Mouse (Mus musculus) right cerebral cortex, postnatal 10 days (tissue): Measurements from ENCODE around the gene Myo10.

Experiments used
- DNase-seq, 2 experiments: peaks; one replicate each; pipeline ENCODE4 v3.0.0; 2021; ENCODE audit warnings: low spot score in 2 of 2

Myo10 gene

GRCm38 (mm10) chr15:25611178-25611577 lies 11.1 kb upstream of the Myo10 start:
- DNase-seq = no peak

GRCm38 (mm10) chr15:25620560-25620959 lies 1.8 kb upstream of the Myo10 start:
- no peak for DNase-seq

- DNase-seq = no peak
These were observed 750 bp upstream of the Myo10 start for GRCm38 (mm10) chr15:25621351-25622199.

GRCm38 (mm10) chr15:25622867-25623471 lies 644 bp downstream of the Myo10 start:
- DNase-seq = peak in 1 of 2 experiments; percentile 37

GRCm38 (mm10) chr15:25623556-25624180 lies 1.3 kb downstream of the Myo10 start:
- DNase-seq = no peak

- no peak for DNase-seq
These were observed 1.9 kb downstream of the Myo10 start for GRCm38 (mm10) chr15:25624263-25624662.

GRCm38 (mm10) chr15:25625471-25625870 lies 3.1 kb downstream of the Myo10 start:
- DNase-seq = no peak

- DNase-seq = no peak
These were observed 4.7 kb downstream of the Myo10 start for GRCm38 (mm10) chr15:25627012-25627411.

- DNase-seq = no peak
These were observed 5.9 kb downstream of the Myo10 start for GRCm38 (mm10) chr15:25628251-25628650.

GRCm38 (mm10) chr15:25630716-25631115 lies 8.4 kb downstream of the Myo10 start:
- no peak for DNase-seq

GRCm38 (mm10) chr15:25631332-25631731 lies 9.0 kb downstream of the Myo10 start:
- no peak for DNase-seq

- DNase-seq = no peak
These were observed 10.6 kb downstream of the Myo10 start for GRCm38 (mm10) chr15:25632902-25633301.

- peak; percentile 35 to 49 for DNase-seq
These were observed 11.5 kb downstream of the Myo10 start for GRCm38 (mm10) chr15:25633674-25634340.

- DNase-seq = peak; percentile 34 to 48
These were observed 15.4 kb downstream of the Myo10 start for GRCm38 (mm10) chr15:25637727-25638126.

GRCm38 (mm10) chr15:25639217-25639616 lies 16.9 kb downstream of the Myo10 start:
- DNase-seq = no peak

- no peak for DNase-seq
These were observed 18.8 kb downstream of the Myo10 start for GRCm38 (mm10) chr15:25640840-25641752.

- DNase-seq = peak; percentile 33 to 38
These were observed 20.1 kb downstream of the Myo10 start for GRCm38 (mm10) chr15:25642214-25643058.

GRCm38 (mm10) chr15:25645862-25646261 lies 23.5 kb downstream of the Myo10 start:
- DNase-seq = no peak

- no peak for DNase-seq
These were observed 26.0 kb downstream of the Myo10 start for GRCm38 (mm10) chr15:25648287-25648686.

GRCm38 (mm10) chr15:25650371-25650770 lies 28.0 kb downstream of the Myo10 start:
- no peak for DNase-seq
